Mouse (Mus musculus): Measurements from ENCODE around the gene Ahsg.
"Not testable (repeated sequence)": the region's sequence is repeated elsewhere in the genome, so short reads cannot be mapped to it uniquely, and the experiment has no call there.

Ahsg gene

DNA sequence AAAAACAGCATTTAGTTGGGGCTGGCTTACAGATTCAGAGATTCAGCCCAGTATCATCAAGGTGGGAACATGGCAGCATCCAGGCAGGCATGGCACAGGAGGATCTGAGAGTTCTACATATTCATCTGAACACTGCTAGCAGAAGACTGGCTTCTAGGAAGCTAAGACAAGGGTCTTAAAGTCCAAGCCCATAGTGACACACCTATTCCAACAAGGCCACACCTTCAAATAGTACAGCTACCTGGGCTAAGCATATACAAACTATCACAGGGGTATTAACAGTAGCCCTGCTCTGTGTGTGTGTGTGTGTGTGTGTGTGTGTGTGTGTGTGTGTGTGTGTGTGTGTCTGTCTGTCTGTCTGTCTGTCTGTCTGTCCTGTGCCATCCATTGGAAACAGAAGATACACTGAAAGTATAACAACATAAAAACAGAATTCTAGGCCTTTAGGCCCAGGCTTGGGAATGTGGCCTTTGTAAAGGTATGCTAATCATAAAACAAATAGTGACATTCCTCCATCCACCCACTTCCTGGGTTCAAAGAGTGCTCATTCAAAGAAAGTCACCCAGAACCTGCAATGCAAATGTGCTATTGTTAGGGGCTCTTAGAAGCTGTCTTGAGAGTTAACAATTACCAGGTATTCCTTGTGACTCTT lies 50.9 kb downstream of the Ahsg start:
- not testable (repeated sequence) for DNase-seq (ENCODE audit: low read depth)

DNA sequence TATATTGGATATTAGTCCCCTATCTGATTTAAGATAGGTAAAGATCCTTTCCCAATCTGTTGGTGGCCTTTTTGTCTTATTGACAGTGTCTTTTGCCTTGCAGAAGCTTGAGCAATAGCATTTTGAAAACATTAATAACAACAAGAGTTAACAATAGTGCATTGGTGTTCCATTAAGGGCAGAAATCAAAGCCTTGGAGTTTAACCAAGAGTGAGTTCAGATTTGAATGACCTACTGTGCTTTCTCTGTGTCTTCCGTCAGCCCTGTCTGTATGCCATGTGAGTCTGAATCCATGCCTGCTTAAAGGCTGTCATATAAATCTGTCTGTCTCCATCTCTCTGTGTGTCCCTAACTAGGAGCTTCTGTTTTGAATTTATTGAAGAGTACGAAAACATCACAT lies 56.3 kb downstream of the Ahsg start:
- DNase-seq (ENCODE audit: low read depth): no peak
